Mouse (Mus musculus) 3134 (cell line): ENCODE results near the gene Ptpn21.

ENCODE experiments used
- DNase-seq: peaks from one replicate; pipeline ENCODE4 v3.0.0-alpha.2; 2011; ENCODE audit warnings: low spot score; ENCODE audit not compliant: insufficient read length; ENCODE audit errors: extremely low read depth

The Ptpn21 gene

GRCm38 (mm10) chr12:98669086-98669485, 68.1 kb downstream of the Ptpn21 start:
- DNase-seq, result no peak

GRCm38 (mm10) chr12:98668132-98668814, 68.9 kb downstream of the Ptpn21 start:
- no peak for DNase-seq

GRCm38 (mm10) chr12:98662617-98663016, 74.6 kb downstream of the Ptpn21 start:
- no peak for DNase-seq

GRCm38 (mm10) chr12:98656873-98657272, 80.3 kb downstream of the Ptpn21 start:
- DNase-seq, result no peak

- DNase-seq, result no peak
Observed at GRCm38 (mm10) chr12:98644852-98645251, 92.4 kb downstream of the Ptpn21 start.

GRCm38 (mm10) chr12:98628260-98628970, 108.8 kb downstream of the Ptpn21 start:
- no peak for DNase-seq

- DNase-seq, result peak; percentile 84
Observed at GRCm38 (mm10) chr12:98627392-98628259, 109.6 kb downstream of the Ptpn21 start, which contains the start of gene Spata7. TSS of gene Spata7 (plus strand) at chr12:98628157.
